Mouse (Mus musculus): ENCODE results near the gene Gm37240.
A peak's percentile ranks its signal among the peaks of the same experiment; 100 is the strongest.

The Gm37240 gene

DNA sequence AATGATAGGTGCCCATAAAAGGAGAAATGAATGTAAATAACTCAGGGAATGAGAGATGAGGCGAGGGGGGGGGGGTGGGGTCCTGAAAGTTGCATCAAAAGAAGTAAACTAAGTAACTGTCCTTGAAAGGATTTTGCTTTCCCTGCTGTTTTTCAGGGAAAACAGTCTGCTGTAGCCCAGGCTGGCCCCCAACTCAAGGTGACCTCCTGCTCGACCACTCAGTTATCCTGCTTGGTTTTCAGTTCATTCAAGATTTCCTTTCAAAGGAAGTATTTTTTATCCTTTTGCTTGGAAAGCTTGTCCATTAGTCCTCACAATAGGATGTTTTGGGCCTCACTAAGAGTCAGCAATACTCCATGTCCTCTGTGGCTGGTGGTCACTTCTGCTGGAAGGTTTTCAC, 547.4 kb downstream of the Gm37240 start:
- DNase-seq (ENCODE audit: low spot score in 2 of 2): no peak

DNA sequence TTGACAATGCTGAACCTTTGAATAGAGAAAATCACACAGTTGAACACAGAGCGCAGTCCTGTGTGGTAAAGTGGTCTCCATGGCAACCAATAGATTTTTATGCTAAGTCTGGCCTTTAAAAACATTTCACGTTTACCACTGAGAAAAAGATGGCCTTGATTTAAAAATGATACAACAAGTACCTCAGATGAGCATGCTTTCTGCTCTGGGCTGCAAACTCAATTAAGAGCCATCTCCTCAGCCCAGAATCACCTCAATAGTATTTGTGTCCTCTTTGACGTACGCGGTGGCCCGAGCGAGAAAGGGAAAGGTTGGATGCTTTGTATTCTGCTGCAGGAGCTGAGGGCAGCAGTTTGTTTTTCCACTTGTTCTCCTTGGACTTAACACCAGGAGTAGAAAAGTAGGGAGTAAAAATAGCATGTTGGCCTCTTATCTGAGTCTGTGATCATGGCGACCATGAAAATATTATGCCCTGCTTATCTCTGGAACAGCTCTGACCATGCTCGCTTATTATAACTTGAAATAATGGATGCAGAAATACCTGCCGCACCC, 548.0 kb downstream of the Gm37240 start:
- DNase-seq (ENCODE audit: low spot score in 2 of 2): no peak

DNA sequence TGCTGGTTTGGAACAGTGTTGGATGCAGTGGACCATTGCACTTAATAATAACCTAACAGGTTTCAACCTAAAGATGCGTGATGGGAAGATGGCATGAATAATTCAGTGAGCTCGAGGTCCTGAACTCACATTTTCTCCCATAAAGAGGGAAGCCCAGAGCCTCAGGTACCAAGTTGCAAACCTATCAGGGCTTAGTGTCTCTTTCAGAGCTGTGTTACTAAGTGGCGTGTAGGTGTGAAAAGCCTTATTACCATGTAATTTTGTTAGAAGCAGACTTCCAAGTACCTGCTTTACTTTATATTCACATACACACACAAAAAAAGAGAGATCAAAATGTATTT, 548.6 kb downstream of the Gm37240 start:
- DNase-seq (ENCODE audit: low spot score in 2 of 2): no peak

DNA sequence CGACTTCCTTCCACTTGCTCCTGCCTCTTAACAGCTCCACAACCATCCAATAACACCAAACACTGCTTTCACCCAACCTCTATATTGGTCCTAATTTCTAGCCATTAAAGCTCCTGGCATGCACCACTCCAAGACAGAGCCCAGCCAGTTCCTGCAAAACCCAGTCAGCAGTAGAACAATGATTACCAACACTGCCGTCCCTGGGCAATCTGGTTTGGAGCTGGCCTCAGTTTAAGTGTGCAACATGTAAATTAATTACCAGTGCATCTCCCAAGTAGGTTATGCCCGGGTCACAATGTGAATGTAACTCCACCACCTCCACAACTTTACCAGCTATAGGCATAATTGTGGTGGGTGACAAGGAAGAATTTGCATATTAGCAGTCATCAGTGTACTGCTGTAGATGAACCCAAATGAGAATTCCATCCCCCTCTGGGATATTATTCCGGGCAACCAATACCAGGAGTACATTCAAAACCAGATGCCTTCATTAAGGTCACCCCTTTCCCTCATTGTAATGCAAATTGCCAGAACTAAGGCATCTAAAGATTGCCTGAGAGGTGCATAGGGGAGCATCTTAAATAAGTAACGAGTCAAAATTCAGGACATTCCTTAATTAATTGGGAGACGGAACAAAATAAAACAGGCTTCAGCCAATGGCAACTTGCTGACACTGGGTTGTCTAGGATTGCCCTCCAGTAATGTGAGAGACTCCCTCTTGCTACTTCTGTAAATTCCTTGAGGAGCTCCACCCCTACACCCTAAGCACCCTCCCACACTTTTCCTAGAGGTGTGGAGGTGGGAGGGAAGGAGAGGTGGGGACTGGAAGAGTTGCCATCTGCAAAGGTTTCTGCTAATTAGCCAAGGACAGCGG, 549.2 kb downstream of the Gm37240 start:
- DNase-seq (ENCODE audit: low spot score in 2 of 2): no peak

DNA sequence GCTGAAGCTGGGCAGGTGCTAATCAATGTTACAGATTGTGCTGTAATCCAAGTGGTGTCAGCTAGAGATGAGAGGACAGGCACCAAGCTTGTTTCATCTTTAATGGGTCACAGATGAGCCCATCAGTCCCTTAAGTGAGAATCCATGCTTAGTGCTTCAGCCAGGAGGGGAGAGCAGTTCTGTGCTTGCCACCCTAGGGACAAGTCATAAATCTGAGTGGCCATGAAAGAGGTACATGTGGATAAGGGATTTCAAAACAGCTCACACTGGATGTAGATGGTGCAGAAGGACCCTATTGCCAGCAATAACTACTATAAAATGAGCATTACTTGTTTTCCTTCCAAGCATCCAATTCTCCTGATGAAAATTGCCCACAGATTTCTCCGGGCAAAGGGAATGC, 551.8 kb downstream of the Gm37240 start:
- no peak for DNase-seq (ENCODE audit: low spot score in 2 of 2)

DNA sequence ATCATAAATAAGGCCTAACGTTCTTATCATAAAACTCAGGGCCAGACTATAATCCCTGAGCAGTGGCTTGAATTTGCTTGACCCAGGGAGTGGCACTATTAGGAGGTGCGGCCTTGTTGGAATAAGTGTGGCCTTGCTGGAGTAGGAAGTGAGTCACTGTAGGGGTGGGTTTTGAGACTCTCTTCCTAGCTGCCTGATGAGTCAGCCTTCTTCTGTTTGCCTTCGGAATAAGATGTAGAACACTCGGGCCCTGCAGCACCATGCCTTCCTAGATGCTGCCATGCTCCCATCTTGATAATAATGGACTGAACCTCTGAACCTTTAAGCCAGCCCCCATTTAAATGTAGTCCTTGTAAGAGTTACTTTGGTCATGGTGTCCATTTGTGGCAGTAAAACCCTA, 555.0 kb downstream of the Gm37240 start:
- DNase-seq (ENCODE audit: low spot score in 2 of 2): no peak

DNA sequence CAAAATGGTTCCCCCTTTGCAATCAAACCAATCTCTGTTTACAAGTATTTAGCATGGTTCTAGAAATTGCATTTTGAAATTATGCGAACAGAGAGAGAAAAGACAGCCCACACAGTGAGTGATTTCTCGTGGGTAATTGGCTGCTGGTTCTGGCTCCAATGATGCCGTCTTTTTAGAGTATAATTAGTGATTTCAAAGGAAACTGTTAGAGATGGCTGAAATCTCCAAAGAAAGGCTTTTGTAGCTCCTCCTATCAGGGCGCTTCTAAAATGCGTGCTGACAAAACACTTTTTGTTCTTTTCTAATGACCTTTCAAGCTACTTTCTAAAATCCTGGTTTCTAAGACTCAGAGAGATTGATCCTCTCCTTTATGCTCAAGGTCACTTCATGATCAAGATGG, 569.1 kb downstream of the Gm37240 start:
- no peak for DNase-seq (ENCODE audit: low spot score in 2 of 2)

DNA sequence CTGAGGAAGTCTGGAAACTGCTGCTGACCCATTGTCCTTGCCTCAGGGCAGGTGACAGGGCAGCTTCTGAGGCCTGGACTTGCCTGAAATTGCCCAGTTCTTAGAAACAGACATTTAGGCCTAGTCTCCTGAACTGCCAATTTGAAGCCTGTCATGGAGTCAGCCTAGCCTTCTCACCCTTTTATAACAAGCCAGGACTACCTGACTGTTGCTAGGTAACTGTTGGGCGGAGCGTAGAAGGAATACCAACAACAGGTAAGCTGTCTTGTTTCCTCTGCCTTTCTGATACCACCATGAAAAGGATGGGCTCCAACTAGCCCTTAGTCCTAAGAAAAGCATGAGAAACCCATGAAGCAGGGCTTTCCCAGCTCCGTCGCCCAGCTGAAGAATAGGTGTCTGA, 570.0 kb downstream of the Gm37240 start:
- no peak for DNase-seq (ENCODE audit: low spot score in 2 of 2)

DNA sequence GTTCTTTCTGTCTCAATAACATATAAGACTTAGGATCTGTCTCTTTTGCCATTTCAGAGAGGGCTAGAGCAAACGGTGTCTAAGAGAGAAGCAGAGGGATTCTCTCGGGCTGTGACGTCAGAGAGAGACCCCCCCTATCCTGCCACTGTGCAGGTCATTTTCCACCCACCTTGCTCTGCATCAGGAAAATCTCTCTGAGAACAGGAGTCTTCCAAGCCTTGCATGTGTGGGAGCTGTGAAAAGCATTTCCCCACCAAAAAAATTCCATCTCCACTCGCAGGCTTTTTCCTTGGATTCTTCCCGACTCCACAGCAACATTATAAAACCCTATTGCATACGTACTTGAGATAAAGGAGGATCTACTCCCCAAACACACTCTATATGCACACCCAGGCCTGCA, 572.4 kb downstream of the Gm37240 start:
- no peak for DNase-seq (ENCODE audit: low spot score in 2 of 2)

DNA sequence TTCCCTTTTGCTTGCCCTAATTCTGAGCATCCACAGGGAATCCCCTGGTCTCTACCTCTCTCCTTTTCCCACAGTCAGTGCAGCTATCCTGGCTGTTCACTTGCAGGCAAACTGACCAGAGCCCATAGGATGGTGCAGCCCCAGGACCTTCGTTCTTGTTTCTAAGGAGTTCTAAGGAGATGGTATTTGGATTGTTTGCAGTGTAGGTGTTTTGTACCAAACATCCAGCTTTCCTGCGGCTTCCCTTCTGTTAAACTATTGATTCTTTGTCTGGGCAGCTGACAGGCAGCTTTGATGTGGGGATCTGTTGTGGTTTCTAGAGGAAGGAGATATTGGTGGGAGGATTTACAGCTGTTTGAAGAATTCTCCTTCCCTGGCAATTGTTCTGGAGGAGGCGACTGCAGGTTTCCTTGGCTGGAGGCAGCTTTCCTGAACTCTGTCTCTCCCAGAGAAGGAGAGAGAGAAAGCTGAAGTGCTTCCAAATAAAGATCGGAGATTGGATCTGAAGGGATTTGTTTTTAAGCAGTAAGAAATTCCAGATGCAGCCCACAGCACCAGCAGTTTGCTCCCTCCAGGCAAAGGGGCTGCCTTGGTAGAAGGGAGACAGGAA, 573.6 kb downstream of the Gm37240 start:
- no peak for DNase-seq (ENCODE audit: low spot score in 2 of 2)

DNA sequence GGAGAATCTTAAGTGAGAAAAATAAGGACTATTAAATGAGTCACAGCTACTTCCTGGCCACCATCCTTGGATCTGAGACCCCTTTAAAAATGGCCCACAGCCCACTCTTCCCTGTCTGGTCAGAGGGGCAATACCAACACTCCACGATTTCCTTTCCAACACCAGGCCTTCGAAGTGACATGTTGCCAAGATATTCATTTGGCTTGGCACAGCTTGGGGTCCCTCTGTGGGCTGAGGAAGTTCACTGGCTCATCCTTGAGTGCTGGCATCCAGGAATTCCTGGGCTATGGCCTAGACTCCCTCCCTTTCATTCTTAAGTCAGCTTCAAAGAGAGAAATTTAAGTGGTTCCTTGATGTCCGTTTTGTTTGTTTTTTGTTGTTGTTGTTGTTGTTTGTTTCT, 576.1 kb downstream of the Gm37240 start:
- no peak for DNase-seq (ENCODE audit: low spot score in 2 of 2)

DNA sequence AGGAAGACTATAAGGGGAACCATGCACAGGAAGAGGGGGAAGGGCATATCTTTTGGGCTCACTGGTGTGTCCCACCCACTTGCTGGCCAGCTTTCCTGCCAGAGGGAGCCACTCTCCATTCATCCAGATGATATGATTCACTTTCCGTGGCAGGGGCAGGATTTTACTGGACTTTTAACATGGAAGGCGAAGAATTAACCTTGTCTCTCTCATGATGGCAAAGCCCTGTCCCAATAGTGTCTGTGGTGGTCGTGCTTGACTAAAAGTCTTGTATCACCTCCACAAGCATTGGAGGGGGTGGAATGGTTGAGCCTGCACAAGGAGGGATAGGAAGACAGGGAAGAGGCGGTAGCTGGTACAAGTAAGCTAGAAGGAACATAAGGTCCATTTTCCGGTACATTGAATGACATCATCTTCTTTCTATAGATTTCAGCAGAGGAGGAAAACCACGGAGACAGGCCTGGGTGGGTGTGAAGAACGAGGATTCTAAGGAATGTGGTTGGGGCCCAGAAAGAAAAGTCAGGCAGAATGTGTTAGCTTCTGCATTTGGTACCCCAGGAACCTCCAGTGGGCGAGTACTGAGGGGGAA, 576.8 kb downstream of the Gm37240 start:
- peak; percentile 55 to 68 for DNase-seq (ENCODE audit: low spot score in 2 of 2)

DNA sequence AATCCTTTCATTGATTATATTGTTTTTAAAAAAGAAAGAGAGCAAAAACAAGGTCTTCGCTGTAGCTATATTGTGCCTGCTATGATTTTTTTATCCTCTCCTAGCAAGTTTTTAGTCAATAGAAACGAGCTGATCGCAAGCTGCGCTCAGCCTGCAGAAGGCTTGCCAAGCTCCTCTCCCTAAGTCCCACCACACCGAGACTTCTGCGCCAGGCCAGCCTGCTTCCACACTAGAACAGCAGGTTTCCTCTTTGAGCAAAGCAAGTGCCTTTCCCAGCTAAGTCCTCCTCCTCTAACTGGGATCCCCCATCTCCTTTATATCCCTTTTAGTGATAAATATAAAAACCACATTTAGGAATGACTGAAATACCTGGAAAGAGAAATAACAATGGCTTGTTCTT, 578.1 kb downstream of the Gm37240 start:
- peak in 1 of 2 experiments; percentile 62 for DNase-seq (ENCODE audit: low spot score in 2 of 2)

DNA sequence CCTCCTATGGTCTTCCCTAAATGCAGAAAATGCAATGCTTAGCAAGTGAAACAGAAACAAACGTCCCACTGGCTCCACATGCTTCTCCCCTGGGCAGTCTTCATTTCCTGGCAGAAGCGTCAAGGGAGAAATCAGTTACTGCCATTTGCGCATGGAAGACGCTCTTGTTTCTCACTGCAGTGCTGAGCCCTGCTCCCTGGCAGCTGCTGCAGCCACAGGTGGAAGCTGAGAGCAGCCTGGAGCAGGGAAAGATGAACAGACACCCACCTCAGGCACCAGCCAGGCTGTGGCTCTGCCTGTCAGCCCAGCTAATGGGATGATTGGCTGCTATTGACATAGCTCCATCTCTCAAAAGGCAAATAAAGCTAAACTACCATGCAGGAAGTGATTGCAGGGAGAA, 578.6 kb downstream of the Gm37240 start:
- DNase-seq (ENCODE audit: low spot score in 2 of 2): no peak

DNA sequence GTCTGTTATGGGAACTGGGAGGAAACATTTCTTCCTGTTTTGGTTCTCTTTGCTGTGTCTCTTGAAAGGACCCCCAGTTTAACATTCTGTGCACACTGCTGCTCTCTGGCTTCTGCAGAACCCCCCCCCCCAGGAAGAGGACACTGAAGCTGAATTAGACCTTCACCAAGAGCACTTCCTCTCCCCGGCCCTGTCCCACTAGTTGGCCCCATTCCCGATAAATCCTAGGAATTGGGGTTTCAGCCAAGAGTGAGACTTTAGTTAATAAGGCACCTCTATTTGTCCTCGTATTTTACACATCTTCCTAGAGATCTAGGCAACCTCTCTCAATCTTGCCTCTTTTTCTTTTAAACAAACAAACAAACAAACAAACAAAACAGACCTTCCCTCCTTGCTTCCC, 585.5 kb downstream of the Gm37240 start:
- DNase-seq (ENCODE audit: low spot score in 2 of 2): no peak

DNA sequence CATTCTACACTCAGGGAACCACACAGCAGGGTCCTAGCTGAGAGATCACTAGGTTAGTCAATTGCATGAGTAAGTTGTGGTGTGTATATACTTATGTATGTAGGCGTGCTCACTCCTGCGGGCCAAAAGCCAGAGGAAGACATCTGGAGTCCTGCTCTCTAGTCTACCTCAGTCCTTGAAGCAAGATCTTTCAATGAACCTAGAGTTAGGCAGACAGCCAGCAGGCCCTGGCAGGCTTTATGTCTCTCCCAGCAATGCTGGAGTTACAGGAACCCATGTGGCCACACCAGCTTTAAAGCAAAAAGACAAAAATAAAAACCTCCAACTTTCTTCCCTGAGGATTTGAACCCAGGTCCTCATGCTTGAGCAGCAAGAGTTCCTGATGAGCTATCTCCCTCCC, 586.0 kb downstream of the Gm37240 start:
- no peak for DNase-seq (ENCODE audit: low spot score in 2 of 2)

DNA sequence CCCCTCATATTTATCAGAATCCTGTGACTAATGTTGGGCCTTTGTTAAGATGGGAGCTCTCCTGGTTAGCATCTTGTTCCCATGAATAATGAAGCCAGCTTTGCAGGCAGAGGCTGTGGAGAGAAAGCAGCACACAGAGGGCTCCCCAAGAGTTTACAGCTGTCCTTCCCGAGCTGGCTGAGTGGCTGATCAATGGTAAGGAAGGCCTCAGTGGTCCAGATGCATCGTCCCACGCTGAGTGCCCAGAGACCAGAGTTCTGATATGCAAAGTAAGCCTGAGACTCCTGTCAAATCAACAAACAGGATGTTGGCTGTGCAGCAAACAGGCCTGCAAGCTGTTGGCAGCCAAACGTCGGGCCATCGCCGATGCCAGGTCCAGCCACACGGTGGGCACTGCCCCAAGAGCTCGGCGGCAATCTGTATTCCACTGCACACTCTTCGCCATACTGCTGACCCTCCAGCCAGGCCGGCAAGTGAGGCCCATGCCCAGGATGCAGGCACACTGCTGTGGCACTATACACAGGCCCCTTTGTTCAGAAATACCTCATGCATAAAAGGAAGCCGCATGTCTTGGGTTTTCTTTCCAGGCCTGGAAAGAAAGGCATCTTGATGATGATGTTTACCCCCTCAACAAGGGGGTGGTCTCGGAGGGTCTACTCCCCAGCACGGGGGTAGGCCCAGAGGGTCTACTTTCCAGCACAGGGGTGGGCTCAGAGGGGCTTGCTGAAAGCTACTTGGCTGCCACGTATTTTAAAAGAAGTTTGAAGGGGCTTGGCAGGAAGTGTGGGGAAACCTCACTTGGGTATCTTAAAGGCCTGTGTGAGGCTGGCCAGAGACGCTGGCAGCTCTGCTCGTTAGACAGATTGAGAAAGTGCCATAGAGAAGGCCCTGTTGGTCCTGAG, 587.4 kb downstream of the Gm37240 start:
- peak in 1 of 2 experiments; percentile 40 for DNase-seq (ENCODE audit: low spot score in 2 of 2)

DNA sequence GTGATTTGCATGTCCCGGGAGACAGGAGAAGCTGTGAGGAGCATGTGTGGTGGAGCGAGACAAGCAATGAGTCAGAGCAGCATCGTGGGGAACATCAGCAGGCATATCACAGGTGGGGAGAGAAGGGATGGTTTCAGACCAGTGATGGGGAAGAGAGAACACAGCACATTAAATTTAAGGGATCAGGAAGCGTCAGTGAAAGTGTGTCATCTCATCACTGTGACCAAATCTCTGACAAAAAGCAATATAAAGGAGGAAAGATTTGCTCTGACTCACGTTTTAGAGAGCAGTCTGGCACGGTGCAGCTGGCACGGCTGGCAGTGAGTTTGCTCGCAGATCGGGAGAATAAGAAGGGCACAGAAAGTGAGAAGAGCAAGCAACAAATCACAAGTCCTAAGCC, 592.1 kb downstream of the Gm37240 start:
- no peak for DNase-seq (ENCODE audit: low spot score in 2 of 2)

DNA sequence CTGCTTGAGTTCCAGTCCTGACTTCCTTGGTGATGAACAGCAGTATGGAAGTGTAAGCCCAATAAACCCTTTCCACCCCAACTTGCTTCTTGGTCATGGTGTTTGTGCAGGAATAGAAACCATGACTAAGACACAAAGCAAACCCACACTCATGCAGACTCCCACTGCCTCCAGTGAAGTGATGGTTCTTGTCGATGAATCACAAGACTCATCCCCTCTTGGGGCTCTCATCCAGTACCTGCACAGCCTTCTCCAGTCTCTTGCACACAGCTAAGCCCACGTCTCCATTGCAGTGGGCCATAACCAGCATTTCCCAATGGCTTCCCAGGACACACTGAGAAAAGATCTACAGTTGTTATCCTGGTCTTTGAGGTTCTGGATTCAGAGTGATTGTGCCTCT, 599.7 kb downstream of the Gm37240 start:
- no peak for DNase-seq (ENCODE audit: low spot score in 2 of 2)

DNA sequence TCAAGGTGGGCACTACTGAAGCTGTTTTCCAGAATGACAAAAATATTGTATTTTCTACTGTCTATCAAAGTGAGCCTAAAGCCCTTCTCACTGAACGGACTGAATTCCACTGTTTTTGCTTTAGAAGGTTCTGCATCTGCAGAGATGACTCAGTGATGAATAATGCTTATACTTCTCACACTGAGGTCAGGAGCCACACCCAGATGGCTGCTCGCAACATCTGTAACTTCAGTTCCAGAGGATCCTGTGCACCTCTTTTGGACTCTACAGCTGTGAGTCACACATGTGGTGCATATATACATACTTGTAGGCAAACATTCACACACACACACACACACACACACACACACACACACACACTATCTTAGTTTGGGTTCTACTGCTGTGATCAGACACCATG, 602.8 kb downstream of the Gm37240 start:
- no peak for DNase-seq (ENCODE audit: low spot score in 2 of 2)

DNA sequence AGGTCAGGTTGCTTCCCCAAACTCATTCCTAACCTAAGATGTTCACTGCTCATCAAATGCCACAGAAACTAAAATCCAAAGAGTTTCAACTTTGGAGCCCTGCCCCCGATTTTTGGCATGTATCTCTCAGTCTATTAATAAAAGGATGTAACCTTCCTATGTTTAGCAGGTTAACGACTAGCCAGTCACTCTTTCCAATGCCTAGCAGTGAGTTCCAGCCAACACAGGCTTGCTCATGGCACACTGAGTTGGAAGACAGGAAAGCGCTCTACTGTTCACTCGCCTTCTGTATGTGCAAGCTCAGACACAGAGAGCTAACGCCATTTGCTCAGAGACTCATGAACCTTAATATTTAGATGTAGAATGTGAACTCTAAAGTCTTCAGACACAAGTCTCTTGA, 604.5 kb downstream of the Gm37240 start:
- DNase-seq (ENCODE audit: low spot score in 2 of 2): no peak

DNA sequence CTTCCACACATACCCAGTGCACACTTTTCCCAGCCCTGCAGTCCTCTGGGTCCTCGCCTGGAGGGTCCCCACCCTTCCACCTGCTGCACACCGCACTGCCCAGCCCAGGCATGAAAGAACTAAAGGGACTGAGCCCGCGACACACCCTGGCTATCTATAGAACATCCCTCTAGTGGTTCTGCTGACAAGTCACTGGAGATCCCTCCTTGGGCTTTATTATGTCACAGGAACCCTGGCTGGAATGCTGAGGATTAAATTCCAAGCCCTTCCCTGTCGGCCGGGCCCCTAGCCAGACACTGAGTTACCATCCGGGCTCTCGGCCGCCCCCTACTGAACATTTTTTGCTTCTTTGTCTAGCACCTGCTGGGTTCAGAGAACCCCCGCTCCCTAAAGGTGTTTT, 612.2 kb downstream of the Gm37240 start:
- no peak for DNase-seq (ENCODE audit: low spot score in 2 of 2)

Measured in frontal cortex, postnatal 14 days (tissue).